Mouse (Mus musculus) megakaryocyte-erythroid progenitor cell, adult 5 weeks (primary cell): ENCODE data around the gene Zfp512. TPM values are rescaled to one million over a fixed set of nuclear protein-coding genes. Genes with fewer than 3 reads are reported as not detected.

Source experiments
- polyA plus RNA-seq: library from polyadenylated mRNA; stranded (reverse); fragments of >175 nt; gene quantifications from 2 replicates; pipeline ENCODE4 v1.2.3, GENCODE M21; 2012

The Zfp512 gene
- polyA plus RNA-seq, result 5.2 and 7.6 TPM in 2 replicates

DNA sequence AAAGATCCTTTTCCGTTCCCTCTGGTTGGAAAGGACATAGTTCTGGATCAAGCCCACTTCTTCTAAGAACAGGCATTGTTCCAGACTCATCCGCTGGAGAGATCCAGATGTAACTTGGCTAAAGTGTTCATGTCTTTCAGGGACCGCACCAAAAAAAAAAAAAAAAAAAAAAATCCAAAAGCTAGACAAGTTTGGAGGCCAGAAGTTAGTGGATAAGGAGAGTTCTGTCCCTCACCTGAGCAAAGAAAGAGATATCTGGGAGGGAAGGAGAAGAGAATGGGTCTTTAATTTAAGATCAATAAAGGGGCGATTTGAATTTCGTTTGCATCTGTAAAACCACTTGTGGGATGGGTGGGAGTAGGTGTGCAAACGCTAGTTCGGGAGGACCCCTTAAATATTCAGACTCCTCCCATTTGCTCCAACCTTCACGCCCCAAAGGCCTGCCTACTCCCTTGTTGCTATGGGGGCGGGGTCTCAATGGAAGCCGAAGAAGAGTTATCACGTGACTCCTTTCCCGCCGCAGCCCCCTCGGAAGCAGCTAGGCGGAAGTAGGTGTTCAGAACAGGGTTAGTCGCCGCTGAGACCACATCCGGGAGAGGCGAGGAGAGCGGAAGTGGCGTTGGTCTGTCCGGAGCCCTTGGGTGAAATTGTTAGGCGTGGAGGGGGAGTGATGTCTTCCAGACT lies at the start of gene Zfp512:
Zfp512 (plus strand) TSS at position 554 of the 684 bp plus-strand sequence.

DNA sequence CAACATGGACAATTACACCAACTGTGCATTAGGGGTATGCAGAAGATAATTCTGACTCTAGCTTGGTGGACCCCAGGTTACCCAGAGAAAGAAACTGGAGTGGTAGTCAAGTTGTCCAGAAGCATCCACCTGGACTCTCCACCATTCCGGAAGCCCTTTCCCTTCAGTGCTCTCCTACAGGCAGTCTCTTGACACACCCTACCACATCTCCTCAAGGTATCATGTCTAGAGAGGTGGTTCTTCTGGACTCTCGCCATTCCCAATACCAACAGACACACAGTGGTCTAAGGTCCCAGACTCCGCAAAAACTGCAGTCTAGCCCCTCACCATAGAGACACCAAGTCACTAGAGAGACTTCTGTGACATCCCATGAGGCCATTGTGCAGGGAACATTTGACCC lies 33.2 kb downstream of the Zfp512 start, which contains the start of gene 4930548H24Rik:
4930548H24Rik (plus strand) TSS at position 301 of the 400 bp plus-strand sequence.

DNA sequence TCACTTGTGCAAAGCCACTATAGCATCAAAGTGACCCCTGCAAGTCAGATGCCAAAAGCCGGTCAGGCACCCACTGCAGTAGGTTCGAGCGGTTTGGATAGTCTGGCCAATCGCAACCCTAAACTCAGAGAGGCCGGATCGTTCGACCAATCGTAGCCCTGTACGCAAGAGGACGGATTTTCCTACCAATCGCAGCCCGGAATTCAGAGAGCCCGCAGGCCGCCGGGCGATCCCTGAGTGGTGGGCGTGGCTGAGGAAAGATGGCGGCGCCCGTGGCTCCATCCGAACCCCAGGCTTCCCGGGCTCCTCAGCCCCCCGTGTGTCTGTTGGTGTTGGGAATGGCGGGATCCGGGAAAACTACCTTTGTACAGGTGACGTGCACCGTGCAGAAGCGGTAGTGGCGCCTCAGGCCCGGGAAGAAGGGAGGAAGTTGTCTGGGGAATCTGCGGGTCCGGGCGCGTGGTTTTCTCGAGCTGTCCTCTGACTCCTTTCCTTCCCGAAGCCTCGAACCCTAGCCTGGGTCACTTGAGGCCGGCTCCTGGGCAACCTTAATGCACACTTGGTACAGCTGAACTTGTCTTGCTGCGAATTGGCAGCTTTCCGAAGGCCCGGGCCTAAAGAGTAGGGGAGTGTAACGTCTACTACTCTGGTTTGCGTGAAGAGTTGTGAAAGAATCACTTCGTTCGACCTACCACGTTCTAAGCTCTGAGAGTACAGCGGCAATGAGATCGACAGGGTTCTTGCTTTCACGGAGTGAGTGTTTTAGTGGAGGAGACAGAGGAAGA lies 42.5 kb downstream of the Zfp512 start, which contains the start of gene Gpn1:
Gpn1 (plus strand) TSS at position 229 of the 785 bp plus-strand sequence.

DNA sequence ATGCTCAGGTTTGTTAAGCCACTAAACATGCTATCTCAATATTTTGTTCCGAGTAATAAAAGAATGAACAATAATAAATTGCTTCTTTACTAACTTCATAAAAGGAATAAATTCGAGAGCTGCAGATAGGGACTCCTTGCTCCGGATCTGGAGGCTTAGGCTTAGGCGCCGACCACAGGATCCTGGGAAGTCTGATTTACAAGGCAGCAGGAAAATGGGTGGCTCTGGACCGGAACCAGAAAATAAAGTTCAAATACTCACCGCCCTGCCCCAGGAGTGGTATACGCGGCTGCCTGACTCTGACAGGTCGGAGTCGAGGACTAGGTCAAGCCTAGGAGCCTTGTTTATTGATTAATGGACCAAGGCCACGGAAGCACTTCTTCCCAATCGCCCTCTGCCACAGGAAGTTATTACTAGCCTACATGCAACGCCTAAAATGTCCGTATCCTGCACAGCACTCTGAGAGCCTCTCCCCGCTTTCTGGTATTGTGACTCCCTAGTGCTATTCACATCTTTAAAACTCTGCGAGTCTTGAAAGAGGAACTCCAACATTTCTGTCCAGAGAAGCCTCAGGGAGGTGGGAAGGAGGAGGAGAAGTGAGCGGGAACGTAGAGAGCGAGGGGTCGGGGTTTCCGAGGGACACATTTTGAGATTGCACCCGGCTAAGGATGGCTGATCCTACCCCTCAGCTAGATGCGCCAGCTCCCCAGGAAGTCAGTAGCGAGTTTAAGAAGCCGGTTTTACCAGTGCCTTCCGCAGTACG lies 74.3 kb downstream of the Zfp512 start, which contains the start of gene Slc4a1ap:
Slc4a1ap (plus strand) TSS at position 642 of the 763 bp plus-strand sequence.

DNA sequence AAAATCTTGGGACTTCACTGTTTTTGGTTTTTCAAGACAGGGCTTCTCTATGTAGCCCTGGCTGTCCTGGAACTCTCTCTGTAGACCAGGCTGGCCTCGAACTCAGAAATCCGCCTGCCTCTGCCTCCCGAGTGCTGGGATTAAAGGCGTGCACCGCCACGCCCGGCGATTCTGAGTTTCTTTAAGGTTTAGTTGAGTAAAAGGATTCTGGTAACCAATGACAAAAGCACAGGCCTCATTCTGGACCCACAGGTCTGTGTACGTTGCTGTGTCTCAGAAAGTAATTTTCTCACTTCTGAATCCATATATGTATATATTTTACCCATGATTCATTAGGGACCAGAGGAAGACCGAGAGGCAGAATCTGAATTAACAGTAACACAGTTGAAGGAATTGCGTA lies 75.5 kb downstream of the Zfp512 start, which contains the start of gene Supt7l:
Supt7l (minus strand) TSS at position 101 of the 400 bp plus-strand sequence.

Other genes with a start within 250 kb of the Zfp512 start
- 279 and 290 TPM in 2 replicates for gene Ppm1g, start 231.7 kb upstream of the Zfp512 start, polyA plus RNA-seq
- 44.7 and 59.7 TPM in 2 replicates for gene Nrbp1, start 211.6 kb upstream of the Zfp512 start, polyA plus RNA-seq
- 0.55 and 0.85 TPM in 2 replicates for gene Gm9970, start 211.2 kb upstream of the Zfp512 start, polyA plus RNA-seq
- gene Krtcap3, start 200.7 kb upstream of the Zfp512 start, polyA plus RNA-seq, result 3.9 and 6.5 TPM in 2 replicates
- gene Ift172, start 161.3 kb upstream of the Zfp512 start, polyA plus RNA-seq, result 26.2 and 30.1 TPM in 2 replicates
- 0.26 and 0.30 TPM in 2 replicates for gene Fndc4, start 156.4 kb upstream of the Zfp512 start, polyA plus RNA-seq
- 0.02 TPM in 1 of 2 replicates, not detected in the other for gene Gckr, start 155.0 kb upstream of the Zfp512 start, polyA plus RNA-seq
- gene 4930548H24Rik, start 33.3 kb downstream of the Zfp512 start, polyA plus RNA-seq, result not detected in 2 replicates
- 25.6 and 28.8 TPM in 2 replicates for gene Gpn1, start 42.3 kb downstream of the Zfp512 start, polyA plus RNA-seq
- 13.3 and 14.2 TPM in 2 replicates for gene Slc4a1ap, start 74.6 kb downstream of the Zfp512 start, polyA plus RNA-seq
- gene Supt7l, start 75.4 kb downstream of the Zfp512 start, polyA plus RNA-seq, result 8.7 and 8.8 TPM in 2 replicates
- gene Mrpl33, start 144.5 kb downstream of the Zfp512 start, polyA plus RNA-seq, result 6.9 and 12.8 TPM in 2 replicates
- gene Rbks, start 245.2 kb downstream of the Zfp512 start, polyA plus RNA-seq, result 11.0 and 14.9 TPM in 2 replicates
- 48.2 and 52.8 TPM in 2 replicates for gene Babam2, start 245.3 kb downstream of the Zfp512 start, polyA plus RNA-seq